Mouse (Mus musculus): ENCODE results near the gene Tanc2. TPM values are rescaled to one million over a fixed set of nuclear protein-coding genes. Genes with fewer than 3 reads are reported as not detected.

Tanc2 gene
- total RNA-seq, 2 experiments from 2014 or later, result 1.3 to 5.4 TPM

- ATAC-seq (replicated peaks; ENCODE audit: low FRiP score, poor library complexity, severe bottlenecking), result no peak
Measured at GRCm38 (mm10) chr11:105602177-105602576, 12.4 kb downstream of the Tanc2 start.

- no peak for ATAC-seq (replicated peaks; ENCODE audit: low FRiP score, poor library complexity, severe bottlenecking)
Measured at GRCm38 (mm10) chr11:105626201-105626600, 36.4 kb downstream of the Tanc2 start.

GRCm38 (mm10) chr11:105643995-105644394 lies 54.2 kb downstream of the Tanc2 start:
- no peak for ATAC-seq (replicated peaks; ENCODE audit: low FRiP score, poor library complexity, severe bottlenecking)

- no peak for ATAC-seq (replicated peaks; ENCODE audit: low FRiP score, poor library complexity, severe bottlenecking)
Measured at GRCm38 (mm10) chr11:105648026-105648425, 58.2 kb downstream of the Tanc2 start.

GRCm38 (mm10) chr11:105654616-105655015 lies 64.8 kb downstream of the Tanc2 start:
- ATAC-seq (replicated peaks; ENCODE audit: low FRiP score, poor library complexity, severe bottlenecking), result no peak

GRCm38 (mm10) chr11:105655335-105655734 lies 65.5 kb downstream of the Tanc2 start:
- no peak for ATAC-seq (replicated peaks; ENCODE audit: low FRiP score, poor library complexity, severe bottlenecking)

GRCm38 (mm10) chr11:105667879-105668278 lies 78.1 kb downstream of the Tanc2 start:
- ATAC-seq (replicated peaks; ENCODE audit: low FRiP score, poor library complexity, severe bottlenecking), result no peak

GRCm38 (mm10) chr11:105678996-105679395 lies 89.2 kb downstream of the Tanc2 start:
- no peak for ATAC-seq (replicated peaks; ENCODE audit: low FRiP score, poor library complexity, severe bottlenecking)

GRCm38 (mm10) chr11:105684747-105685146 lies 95.0 kb downstream of the Tanc2 start:
- no peak for ATAC-seq (replicated peaks; ENCODE audit: low FRiP score, poor library complexity, severe bottlenecking)

- no peak for ATAC-seq (replicated peaks; ENCODE audit: low FRiP score, poor library complexity, severe bottlenecking)
Measured at GRCm38 (mm10) chr11:105700528-105700927, 110.7 kb downstream of the Tanc2 start.

- no peak for ATAC-seq (replicated peaks; ENCODE audit: low FRiP score, poor library complexity, severe bottlenecking)
Measured at GRCm38 (mm10) chr11:105719660-105720059, 129.9 kb downstream of the Tanc2 start.

- no peak for ATAC-seq (replicated peaks; ENCODE audit: low FRiP score, poor library complexity, severe bottlenecking)
Measured at GRCm38 (mm10) chr11:105731541-105731940, 141.8 kb downstream of the Tanc2 start.

- no peak for ATAC-seq (replicated peaks; ENCODE audit: low FRiP score, poor library complexity, severe bottlenecking)
Measured at GRCm38 (mm10) chr11:105731989-105732531, 142.3 kb downstream of the Tanc2 start.

GRCm38 (mm10) chr11:105743171-105743570 lies 153.4 kb downstream of the Tanc2 start:
- ATAC-seq (replicated peaks; ENCODE audit: low FRiP score, poor library complexity, severe bottlenecking), result no peak

GRCm38 (mm10) chr11:105749297-105750071 lies 159.7 kb downstream of the Tanc2 start:
- ATAC-seq (replicated peaks; ENCODE audit: low FRiP score, poor library complexity, severe bottlenecking), result no peak

GRCm38 (mm10) chr11:105758561-105759203 lies 168.9 kb downstream of the Tanc2 start:
- ATAC-seq (replicated peaks; ENCODE audit: low FRiP score, poor library complexity, severe bottlenecking), result no peak

GRCm38 (mm10) chr11:105759413-105759812 lies 169.6 kb downstream of the Tanc2 start:
- ATAC-seq (replicated peaks; ENCODE audit: low FRiP score, poor library complexity, severe bottlenecking), result no peak

GRCm38 (mm10) chr11:105760346-105760745 lies 170.6 kb downstream of the Tanc2 start:
- ATAC-seq (replicated peaks; ENCODE audit: low FRiP score, poor library complexity, severe bottlenecking), result no peak

- no peak for ATAC-seq (replicated peaks; ENCODE audit: low FRiP score, poor library complexity, severe bottlenecking)
Measured at GRCm38 (mm10) chr11:105777802-105778201, 188.0 kb downstream of the Tanc2 start.

- no peak for ATAC-seq (replicated peaks; ENCODE audit: low FRiP score, poor library complexity, severe bottlenecking)
Measured at GRCm38 (mm10) chr11:105792501-105792900, 202.7 kb downstream of the Tanc2 start.

- ATAC-seq (replicated peaks; ENCODE audit: low FRiP score, poor library complexity, severe bottlenecking), result no peak
Measured at GRCm38 (mm10) chr11:105803686-105804085, 213.9 kb downstream of the Tanc2 start.

All from erythroid progenitor cell, adult 5-6 weeks (primary cell).